Mouse (Mus musculus) testis, adult 2 months (tissue): Measurements from ENCODE around the gene Gm13539.

Experiments
- CTCF ChIP-seq: fragments of 200-500 bp; IDR thresholded peaks from 2 replicates; pipeline ENCODE4 v1.5.1; 2012; ENCODE audit warnings: low read depth, mild to moderate bottlenecking, inconsistent platforms, low read length, moderate library complexity; ENCODE audit not compliant: control insufficient read depth, insufficient read depth, insufficient replicate concordance
- POLR2A ChIP-seq: fragments of 200-500 bp; IDR thresholded peaks from 2 replicates; pipeline ENCODE4 v1.6.1; 2012; ENCODE audit warnings: low read depth, mild to moderate bottlenecking, inconsistent platforms, low read length, moderate library complexity; ENCODE audit not compliant: control insufficient read depth

DNA sequence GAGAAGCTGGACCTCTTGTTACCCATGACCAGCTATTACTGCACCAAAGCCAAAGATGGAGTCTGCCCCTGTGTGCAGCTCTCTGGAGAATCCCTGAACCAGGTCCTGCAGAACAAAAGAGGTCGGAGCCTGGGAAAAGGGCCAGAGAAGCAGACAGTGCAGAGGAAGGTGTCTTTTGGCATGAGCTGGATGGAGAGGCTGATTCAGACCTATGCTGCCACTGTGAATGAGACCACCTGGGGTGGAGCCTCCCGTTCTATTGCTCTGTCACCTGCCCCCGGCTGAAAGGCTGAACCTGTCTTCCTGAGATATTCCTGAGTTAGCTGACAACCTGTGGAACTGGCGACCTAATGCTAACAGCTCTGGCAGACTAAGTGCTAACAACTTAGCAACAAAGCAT lies 1.1 kb upstream of the Gm13539 start:
- TF ChIP-seq CTCF = no peak
- no peak for TF ChIP-seq POLR2A
